Mouse (Mus musculus): ENCODE results near the gene Smtnl2.

DNA sequence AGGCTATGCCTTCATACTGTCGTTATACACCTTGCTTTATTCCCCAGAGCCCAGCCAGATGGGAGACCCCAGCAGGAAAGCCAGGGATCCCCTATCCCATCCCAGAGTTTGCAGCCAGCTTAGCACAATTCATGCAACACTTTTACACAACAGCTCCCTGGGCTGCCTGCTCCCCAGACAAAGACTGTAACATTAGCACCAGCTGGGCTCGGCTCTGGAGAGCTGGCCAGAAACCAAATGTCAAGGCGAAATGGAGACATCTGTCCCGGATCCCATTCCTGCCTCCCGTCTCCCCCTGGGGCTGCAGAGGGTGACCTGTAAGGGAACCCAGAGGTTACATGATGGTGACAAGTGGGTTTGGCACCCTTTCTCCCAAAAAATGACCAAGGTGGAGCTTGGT, 17.8 kb downstream of the Smtnl2 start:
- TF ChIP-seq TAL1 (conservative IDR thresholded peaks at IDR 0.05; ENCODE audit: low read depth, low read length) (no peak), CTCF (IDR thresholded peaks at IDR 0.05; ENCODE audit: low read depth, low read length) (no peak), GATA1 (IDR thresholded peaks at IDR 0.05; ENCODE audit: borderline replicate concordance, low read length) (no peak), POLR2AphosphoS5 (IDR thresholded peaks at IDR 0.05; ENCODE audit: insufficient replicate concordance, low read depth, low read length) (no peak)

Measured in G1E (cell line).